In genomic region chr4:133305825-133306224, GRCm38 (mm10) we compare ENCODE assay signal across 24 mouse cellular contexts. TPM values are rescaled to one million over a fixed set of nuclear protein-coding genes. Genes with fewer than 3 reads are reported as not detected.
DNase-seq lines count a peak whose midpoint lies in the region; ATAC-seq and TF ChIP-seq lines count a peak whose summit lies in the region.
"Had no signal": no experiment of that assay in that cellular context is flagged by ENCODE, and none has a peak within 500 bp of the region (broad histone marks: within the 10 kb centered on the region; RNA-seq: fewer than 3 reads in every experiment).

No protein-coding gene starts in this region.

- peaks cover 3% of the 10 kb centered on the region; the same call in 1 of the 2 replicates for H3K36me3 ChIP-seq in liver, embryonic 14.5 days (replicated peaks; ENCODE audit: control insufficient read depth, insufficient read depth, low read depth)
- no peaks in the 10 kb centered on the region for H3K36me3 ChIP-seq in liver, embryonic 11.5 days (ENCODE audit: control insufficient read depth, insufficient read depth, low read length)
- H3K36me3 ChIP-seq in liver, postnatal 0 days (replicated peaks; ENCODE audit: insufficient read depth, low read length): peaks cover 13% of the 10 kb centered on the region

- no peaks in the 10 kb centered on the region for H3K27me3 ChIP-seq in liver, embryonic 14.5 days (ENCODE audit: control insufficient read depth, insufficient read depth, low read length)
- H3K27me3 ChIP-seq in liver, embryonic 11.5 days (replicated peaks; ENCODE audit: control insufficient read depth, insufficient read depth, low read length): no peaks in the 10 kb centered on the region
- no peaks in the 10 kb centered on the region for H3K27me3 ChIP-seq in liver, postnatal 0 days (ENCODE audit: insufficient read depth, low read length)
- H3K27me3 ChIP-seq: CH12.LX; embryonic facial prominence, embryonic 12.5 days; forebrain, embryonic 13.5 days; forebrain, embryonic 15.5 days; Patski had no signal

- H3K4me2 ChIP-seq in liver, embryonic 14.5 days (ENCODE audit: low read depth): no peak overlapping the region
- H3K4me2 ChIP-seq in liver, embryonic 11.5 days: no peak overlapping the region
- no peak overlapping the region for H3K4me2 ChIP-seq in liver, postnatal 0 days (ENCODE audit: low read depth, low read length)
- H3K4me2 ChIP-seq: embryonic facial prominence, embryonic 12.5 days; forebrain, embryonic 13.5 days; forebrain, embryonic 15.5 days had no signal

- no peak for TF ChIP-seq EP300 in liver, embryonic 14.5 days (IDR thresholded peaks at IDR 0.05; ENCODE audit: low read depth)
- TF ChIP-seq EP300 in liver, postnatal 0 days (IDR thresholded peaks at IDR 0.05; ENCODE audit: low read depth): no peak

- no peaks in the 10 kb centered on the region for H3K4me1 ChIP-seq in liver, embryonic 14.5 days (replicated peaks; ENCODE audit: control insufficient read depth in 2 of 2, insufficient read depth in 2 of 2, low read length in 1 of 2)
- H3K4me1 ChIP-seq in liver, embryonic 11.5 days (replicated peaks; ENCODE audit: control insufficient read depth, insufficient read depth, low read length): no peaks in the 10 kb centered on the region
- H3K4me1 ChIP-seq in liver, postnatal 0 days (ENCODE audit: insufficient read depth): no peaks in the 10 kb centered on the region
- H3K4me1 ChIP-seq: embryonic facial prominence, embryonic 10.5 days; embryonic facial prominence, embryonic 12.5 days; forebrain, embryonic 13.5 days; forebrain, embryonic 15.5 days had no signal

- 66% methylated on average over 7 of the region's 7 CpGs for WGBS in liver, embryonic 14.5 days (ENCODE audit: insufficient replicate concordance)
- 84% methylated on average over 7 of the region's 7 CpGs for WGBS in liver, embryonic 11.5 days
- 73% methylated on average over 7 of the region's 7 CpGs for WGBS in liver, postnatal 0 days (ENCODE audit: insufficient replicate concordance)

- H3K9me3 ChIP-seq in liver, embryonic 14.5 days (ENCODE audit: control insufficient read depth, low read length): no peaks in the 10 kb centered on the region
- no peaks in the 10 kb centered on the region for H3K9me3 ChIP-seq in liver, embryonic 11.5 days (ENCODE audit: control insufficient read depth, low read length)
- H3K9me3 ChIP-seq in liver, postnatal 0 days (ENCODE audit: low read length): no peaks in the 10 kb centered on the region
- H3K9me3 ChIP-seq: embryonic facial prominence, embryonic 10.5 days; embryonic facial prominence, embryonic 12.5 days; forebrain, embryonic 13.5 days; forebrain, embryonic 15.5 days; G1E had no signal

- peak; percentile 84 for DNase-seq in heart, adult 11 months
- DNase-seq in heart, adult 18-20 months: no peak
- no peak for DNase-seq in liver, embryonic 14.5 days (ENCODE audit: low read depth in 3 of 3, low spot score in 3 of 3)
- no peak for DNase-seq in liver, embryonic 11.5 days (ENCODE audit: low spot score)
- no peak for DNase-seq in liver, postnatal 0 days
- no peak for DNase-seq in liver
- DNase-seq: adrenal gland, adult 8-10 months; adrenal gland, postnatal 14 days; adrenal gland, postnatal 36 days; B cell, adult 2 months; cerebellum, adult 11-12 months; cerebellum, adult 2 months; cerebellum, adult 9-10 months; cerebellum, postnatal 10 days; cerebellum, postnatal 25 days had no signal

- TF ChIP-seq CTCF in liver, embryonic 14.5 days (IDR thresholded peaks at IDR 0.05; ENCODE audit: low read depth): no peak
- TF ChIP-seq CTCF in liver, postnatal 0 days (IDR thresholded peaks at IDR 0.05; ENCODE audit: low read depth): no peak

- H3K4me3 ChIP-seq in liver, embryonic 14.5 days (ENCODE audit: insufficient read depth in 1 of 2, low read depth in 2 of 2, low read length in 2 of 2): no peak overlapping the region
- H3K4me3 ChIP-seq in liver, embryonic 11.5 days (ENCODE audit: low read depth, low read length): no peak overlapping the region
- no peak overlapping the region for H3K4me3 ChIP-seq in liver, postnatal 0 days (ENCODE audit: low read depth, low read length)
- H3K4me3 ChIP-seq: embryonic facial prominence, embryonic 10.5 days; embryonic facial prominence, embryonic 12.5 days; forebrain, embryonic 13.5 days; forebrain, embryonic 15.5 days had no signal

- ATAC-seq in liver, embryonic 14.5 days (ENCODE audit: insufficient read depth): 0 out of 2 replicates have a peak, but pooled peaks have one; percentile 15
- no peak for ATAC-seq in liver, embryonic 11.5 days (replicated peaks; ENCODE audit: low FRiP score)
- peak; percentile 55; the same call in 1 of the 2 replicates for ATAC-seq in liver, postnatal 0 days
- ATAC-seq: activated CD4-positive, CD25-positive, alpha-beta regulatory T cell, adult 4 months; CD4-positive, CD25-positive, alpha-beta regulatory T cell, adult 4 months; forebrain, embryonic 13.5 days; forebrain, embryonic 15.5 days; Patski had no signal

- H3K27ac ChIP-seq in liver, embryonic 14.5 days: no peak overlapping the region
- no peak overlapping the region for H3K27ac ChIP-seq in liver, embryonic 11.5 days (ENCODE audit: low read depth, low read length)
- H3K27ac ChIP-seq in liver, postnatal 0 days (ENCODE audit: low read depth): no peak overlapping the region
- H3K27ac ChIP-seq: embryonic facial prominence, embryonic 10.5 days; embryonic facial prominence, embryonic 12.5 days; forebrain, embryonic 13.5 days; forebrain, embryonic 15.5 days had no signal

- no peak overlapping the region for H3K9ac ChIP-seq in liver, embryonic 14.5 days (replicated peaks)
- no peak overlapping the region for H3K9ac ChIP-seq in liver, embryonic 11.5 days (ENCODE audit: low read depth, low read length)
- H3K9ac ChIP-seq in liver, postnatal 0 days (replicated peaks): no peak overlapping the region
- H3K9ac ChIP-seq: embryonic facial prominence, embryonic 12.5 days; forebrain, embryonic 13.5 days; forebrain, embryonic 15.5 days had no signal

RNA-seq across cellular contexts. Expression of gene Tmem222, which starts 28.2 kb away (rescaled TPM):
- 10 to 100 TPM; 32.7 to 34.6 TPM for total RNA-seq in heart, adult 18-20 months (2021)
- 31.6 and 35.3 TPM in 2 replicates for polyA plus RNA-seq in liver, embryonic 14.5 days (2012; rRNA removed)
- 36.4 and 38.7 TPM in 2 replicates for polyA plus RNA-seq in liver, embryonic 14.5 days (2014; fragmentation: Nextera tagmentation; extraction: Ambion mirVana)
- polyA plus RNA-seq in liver, embryonic 11.5 days (2014; fragmentation: Nextera tagmentation; extraction: Ambion mirVana): 73.5 and 74.2 TPM in 2 replicates
- polyA plus RNA-seq in liver, postnatal 0 days (2015; fragmentation: Nextera tagmentation; extraction: Ambion mirVana): 29.6 and 30.8 TPM in 2 replicates

RNA-seq across cellular contexts. Expression of gene Sytl1, which starts 42.9 kb away (rescaled TPM):
- under 1 TPM; 0.22 to 0.72 TPM for total RNA-seq in heart, adult 18-20 months (2021)
- polyA plus RNA-seq in liver, embryonic 14.5 days (2012; rRNA removed): 0.52 and 0.56 TPM in 2 replicates
- polyA plus RNA-seq in liver, embryonic 14.5 days (2014; fragmentation: Nextera tagmentation; extraction: Ambion mirVana): 0.48 and 0.80 TPM in 2 replicates
- 0.39 and 0.52 TPM in 2 replicates for polyA plus RNA-seq in liver, embryonic 11.5 days (2014; fragmentation: Nextera tagmentation; extraction: Ambion mirVana)
- 1.0 and 1.3 TPM in 2 replicates for polyA plus RNA-seq in liver, postnatal 0 days (2015; fragmentation: Nextera tagmentation; extraction: Ambion mirVana)

RNA-seq across cellular contexts. Expression of gene Wdtc1, which starts 47.5 kb away (rescaled TPM):
- 10 to 100 TPM; 71.9 to 73.6 TPM for total RNA-seq in heart, adult 18-20 months (2021)
- polyA plus RNA-seq in liver, embryonic 14.5 days (2012; rRNA removed): 6.4 and 7.0 TPM in 2 replicates
- 7.3 and 9.1 TPM in 2 replicates for polyA plus RNA-seq in liver, embryonic 14.5 days (2014; fragmentation: Nextera tagmentation; extraction: Ambion mirVana)
- polyA plus RNA-seq in liver, embryonic 11.5 days (2014; fragmentation: Nextera tagmentation; extraction: Ambion mirVana): 14.0 and 14.5 TPM in 2 replicates
- polyA plus RNA-seq in liver, postnatal 0 days (2015; fragmentation: Nextera tagmentation; extraction: Ambion mirVana): 5.3 and 5.5 TPM in 2 replicates
